Mouse (Mus musculus) kidney, adult 11 months (tissue): ENCODE data around the gene Smim24.

Experiments used
- DNase-seq: peaks from one replicate; pipeline ENCODE4 v3.0.0; 2022

Gene Smim24

GRCm38 (mm10) chr10:81423476-81424245 lies 30.8 kb downstream of the Smim24 start:
- DNase-seq, result peak; percentile 16

- DNase-seq, result peak; percentile 84
Observed at GRCm38 (mm10) chr10:81424246-81425051, 31.6 kb downstream of the Smim24 start.

GRCm38 (mm10) chr10:81425236-81425850 lies 32.5 kb downstream of the Smim24 start:
- peak; percentile 73 for DNase-seq

GRCm38 (mm10) chr10:81426081-81426671 lies 33.3 kb downstream of the Smim24 start:
- DNase-seq, result peak; percentile 42

- DNase-seq, result peak; percentile 66
Observed at GRCm38 (mm10) chr10:81426897-81427296, 34.0 kb downstream of the Smim24 start.

- DNase-seq, result no peak
Observed at GRCm38 (mm10) chr10:81427327-81427726, 34.5 kb downstream of the Smim24 start.

GRCm38 (mm10) chr10:81427804-81428506 lies 35.1 kb downstream of the Smim24 start:
- peak; percentile 36 for DNase-seq

GRCm38 (mm10) chr10:81428507-81428870 lies 35.6 kb downstream of the Smim24 start:
- peak; percentile 19 for DNase-seq

GRCm38 (mm10) chr10:81429092-81429491 lies 36.2 kb downstream of the Smim24 start:
- DNase-seq, result no peak

- peak; percentile 95 for DNase-seq
Observed at GRCm38 (mm10) chr10:81429605-81430061, 36.8 kb downstream of the Smim24 start.

- peak; percentile 83 for DNase-seq
Observed at GRCm38 (mm10) chr10:81430141-81430830, 37.4 kb downstream of the Smim24 start.

- peak; percentile 80 for DNase-seq
Observed at GRCm38 (mm10) chr10:81430831-81431525, 38.1 kb downstream of the Smim24 start.

GRCm38 (mm10) chr10:81431526-81432168 lies 38.8 kb downstream of the Smim24 start:
- DNase-seq, result peak; percentile 93

- peak; percentile 52 for DNase-seq
Observed at GRCm38 (mm10) chr10:81432169-81432867, 39.5 kb downstream of the Smim24 start.

- DNase-seq, result peak; percentile 98
Observed at GRCm38 (mm10) chr10:81432868-81433262, 40.0 kb downstream of the Smim24 start.

GRCm38 (mm10) chr10:81433541-81434289 lies 40.9 kb downstream of the Smim24 start:
- peak; percentile 57 for DNase-seq

- DNase-seq, result peak; percentile 46
Observed at GRCm38 (mm10) chr10:81434361-81435263, 41.8 kb downstream of the Smim24 start.

GRCm38 (mm10) chr10:81435436-81435835 lies 42.6 kb downstream of the Smim24 start:
- peak; percentile 94 for DNase-seq
